Mouse (Mus musculus) lung, adult 10 weeks (tissue): ENCODE data around the gene Otud6a. TPM values are rescaled to one million over a fixed set of nuclear protein-coding genes. Genes with fewer than 3 reads are reported as not detected.

Experiments used
- polyA plus RNA-seq: library from polyadenylated mRNA; stranded (reverse); fragments of 350-450 nt; fragmentation: Illumina TruSeq; extraction: RNeasy Lipid Tissue Mini Kit (QIAGEN cat#74804); gene quantifications from one replicate; pipeline ENCODE4 v1.2.3, GENCODE M21; 2014; ENCODE audit warnings: low read depth, low replicate concordance; ENCODE audit not compliant: insufficient read depth

The Otud6a gene
- not detected for polyA plus RNA-seq

DNA sequence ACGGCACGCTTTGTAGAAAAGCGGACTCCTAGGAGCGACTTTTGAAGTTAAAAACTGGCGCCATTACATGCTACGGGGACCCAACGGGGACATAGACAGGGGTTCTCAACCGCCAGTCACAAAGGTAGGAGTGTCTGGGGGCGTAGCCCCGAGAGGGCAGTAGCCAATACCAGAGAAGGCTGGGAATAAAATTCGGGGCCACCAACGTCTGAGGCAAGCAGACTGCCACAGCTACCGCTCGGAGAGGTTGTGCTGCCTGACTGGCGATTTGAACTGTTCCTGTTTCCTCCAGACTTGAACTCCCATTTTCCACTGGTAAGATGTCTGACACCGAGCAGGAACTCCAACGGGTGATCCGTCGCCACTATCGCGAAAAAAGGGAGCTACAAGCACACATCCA is at the start of gene Otud6a:
Otud6a (plus strand) TSS at position 321 of the 400 bp plus-strand sequence.

DNA sequence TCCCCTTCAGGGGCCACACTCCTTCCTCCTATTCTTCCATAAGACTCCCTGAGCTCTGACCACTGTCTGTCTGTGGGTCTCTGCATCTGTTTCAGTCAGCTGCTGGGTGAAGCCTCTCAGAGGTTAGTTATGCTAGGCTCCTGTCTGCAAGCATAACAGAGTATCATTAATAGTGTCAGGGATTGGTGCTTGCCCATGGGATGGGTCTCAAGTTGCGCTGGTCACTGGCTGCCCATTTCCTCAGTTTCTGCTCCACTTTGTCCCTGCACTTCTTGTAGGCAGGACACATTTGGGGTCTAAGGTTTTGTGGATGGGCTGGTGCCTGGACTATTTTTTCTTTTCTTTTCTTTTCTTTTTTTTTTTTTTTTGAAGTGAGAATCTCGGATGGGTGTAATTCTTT is 13.8 kb downstream of the Otud6a start, which contains the start of gene Awat2:
Awat2 (minus strand) TSS at position 101 of the 400 bp plus-strand sequence.

Other genes with a start within 250 kb of the Otud6a start
- 0.63 TPM for gene Awat2, start 13.7 kb downstream of the Otud6a start, polyA plus RNA-seq
- gene Igbp1, start 65.3 kb downstream of the Otud6a start, polyA plus RNA-seq: 55.8 TPM
- not detected for gene Dgat2l6, start 95.8 kb downstream of the Otud6a start, polyA plus RNA-seq
- not detected for gene Awat1, start 143.2 kb downstream of the Otud6a start, polyA plus RNA-seq
- not detected for gene P2ry4, start 165.9 kb downstream of the Otud6a start, polyA plus RNA-seq
- gene Arr3, start 176.5 kb downstream of the Otud6a start, polyA plus RNA-seq: not detected
- gene Kif4, start 196.7 kb downstream of the Otud6a start, polyA plus RNA-seq: 0.71 TPM
- gene Pdzd11, start 197.6 kb downstream of the Otud6a start, polyA plus RNA-seq: 40.1 TPM